Mouse (Mus musculus) testis, adult 2 months (tissue): Measurements from ENCODE around the gene Sgsh.

Experiments
- CTCF ChIP-seq: fragments of 200-500 bp; IDR thresholded peaks from 2 replicates; pipeline ENCODE4 v1.5.1; 2012; ENCODE audit warnings: low read depth, mild to moderate bottlenecking, inconsistent platforms, low read length, moderate library complexity; ENCODE audit not compliant: control insufficient read depth, insufficient read depth, insufficient replicate concordance
- POLR2A ChIP-seq: fragments of 200-500 bp; IDR thresholded peaks from 2 replicates; pipeline ENCODE4 v1.6.1; 2012; ENCODE audit warnings: low read depth, mild to moderate bottlenecking, inconsistent platforms, low read length, moderate library complexity; ENCODE audit not compliant: control insufficient read depth

DNA sequence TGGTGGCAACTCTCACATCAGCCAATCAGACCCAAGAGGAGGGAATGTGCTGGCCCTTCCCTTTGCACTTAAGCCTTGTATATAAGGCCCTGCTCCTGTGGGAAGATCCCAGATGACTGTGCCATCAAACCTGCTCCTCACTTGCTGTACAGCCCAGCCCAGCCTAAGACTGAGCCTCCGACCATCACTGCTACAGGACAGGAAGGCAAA lies 47.8 kb downstream of the Sgsh start, which contains the start of gene Card14:
- no peak for TF ChIP-seq CTCF
- no peak for TF ChIP-seq POLR2A
